Mouse (Mus musculus) brown adipose tissue, adult 24 weeks (tissue): ENCODE data around the gene Rd3. TPM values are rescaled to one million over a fixed set of nuclear protein-coding genes. Genes with fewer than 3 reads are reported as not detected.

ENCODE experiments used
- H3K27ac ChIP-seq: fragments of 200-500 bp; replicated peaks from 2 replicates; pipeline ENCODE4 v1.5.1; 2012; ENCODE audit warnings: low read depth, mild to moderate bottlenecking, low read length
- H3K4me1 ChIP-seq: fragments of 200-500 bp; 2 replicates; pipeline ENCODE4 v1.6.1; 2012; ENCODE audit warnings: low read length, mixed read lengths; ENCODE audit not compliant: control insufficient read depth, insufficient read depth, insufficient read length
- H3K4me3 ChIP-seq: fragments of 200-500 bp; 2 replicates; pipeline ENCODE4 v1.5.1; 2012; ENCODE audit warnings: low read depth, mild to moderate bottlenecking, low read length, moderate library complexity; ENCODE audit not compliant: insufficient read depth
- polyA plus RNA-seq: library from polyadenylated mRNA; stranded (reverse); fragments of >200 nt; gene quantifications from 2 replicates; pipeline ENCODE4 v1.2.4, GENCODE M21; 2012; ENCODE audit not compliant: missing spikeins, insufficient read depth, insufficient read length

Rd3 gene
- polyA plus RNA-seq, result not detected in 2 replicates

DNA sequence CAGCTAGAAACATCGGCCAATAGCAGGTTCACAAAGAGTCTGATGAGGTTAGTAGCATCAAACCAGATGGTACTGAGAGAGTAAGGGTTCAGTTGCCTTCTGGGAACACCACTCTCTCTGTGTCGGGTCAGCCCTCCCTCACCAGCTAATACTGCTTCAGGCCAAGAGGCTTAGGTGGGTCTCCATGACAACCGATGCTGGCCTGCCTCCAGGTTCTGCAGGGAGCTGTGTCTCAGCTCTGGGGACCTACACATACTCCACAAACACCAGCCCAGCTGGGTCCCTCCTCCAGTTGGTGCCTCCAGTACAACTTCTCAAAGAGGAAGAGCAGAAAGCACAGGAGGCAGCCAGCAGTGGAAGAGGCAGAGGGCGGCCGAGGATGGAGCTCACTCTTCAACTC, at the start of gene Rd3:
TSS of gene Rd3 (plus strand) at position 184 of the 400 bp plus-strand sequence.
- no peak within 1 kb of the TSS for H3K27ac ChIP-seq
- no peak within 1 kb of the TSS for H3K4me3 ChIP-seq
- H3K4me1 ChIP-seq, result no peaks in the 10 kb centered on the region

DNA sequence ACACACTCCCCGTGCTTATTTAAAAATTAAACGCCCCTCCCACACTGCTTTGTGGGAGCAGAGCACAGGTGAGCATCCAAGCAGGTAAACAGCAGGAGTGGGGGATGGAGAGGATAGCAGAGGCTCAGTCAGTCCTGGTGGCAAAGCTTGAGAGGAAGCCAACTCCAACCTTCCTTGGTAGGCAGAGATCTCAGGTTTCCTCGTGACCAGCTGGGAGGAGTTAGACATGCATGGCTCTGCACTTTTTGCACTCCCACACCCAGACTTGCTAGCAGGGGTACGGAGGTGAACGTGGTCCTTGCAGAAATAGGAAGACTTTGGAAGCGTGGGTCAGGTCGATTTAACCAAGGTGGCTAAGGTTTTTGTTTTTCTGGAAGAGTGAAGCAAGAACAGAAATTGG, 48.8 kb upstream of the Rd3 start:
- H3K4me1 ChIP-seq, result peaks cover 6% of the 10 kb centered on the region; the same call in 1 of the 2 replicates
- no peak overlapping the region for H3K4me3 ChIP-seq
- H3K27ac ChIP-seq, result no peak overlapping the region

- Histone ChIP-seq H3K4me3 (no peak overlapping the region), H3K4me1 (peaks cover 6% of the 10 kb centered on the region; the same call in 1 of the 2 replicates), H3K27ac (no peak overlapping the region)
Observed at GRCm38 (mm10) chr1:191929065-191929464, 48.1 kb upstream of the Rd3 start.

GRCm38 (mm10) chr1:191929897-191930524, 47.2 kb upstream of the Rd3 start:
- H3K4me1 ChIP-seq, result peaks cover 6% of the 10 kb centered on the region; the same call in 1 of the 2 replicates
- no peak overlapping the region for H3K27ac ChIP-seq
- no peak overlapping the region for H3K4me3 ChIP-seq

DNA sequence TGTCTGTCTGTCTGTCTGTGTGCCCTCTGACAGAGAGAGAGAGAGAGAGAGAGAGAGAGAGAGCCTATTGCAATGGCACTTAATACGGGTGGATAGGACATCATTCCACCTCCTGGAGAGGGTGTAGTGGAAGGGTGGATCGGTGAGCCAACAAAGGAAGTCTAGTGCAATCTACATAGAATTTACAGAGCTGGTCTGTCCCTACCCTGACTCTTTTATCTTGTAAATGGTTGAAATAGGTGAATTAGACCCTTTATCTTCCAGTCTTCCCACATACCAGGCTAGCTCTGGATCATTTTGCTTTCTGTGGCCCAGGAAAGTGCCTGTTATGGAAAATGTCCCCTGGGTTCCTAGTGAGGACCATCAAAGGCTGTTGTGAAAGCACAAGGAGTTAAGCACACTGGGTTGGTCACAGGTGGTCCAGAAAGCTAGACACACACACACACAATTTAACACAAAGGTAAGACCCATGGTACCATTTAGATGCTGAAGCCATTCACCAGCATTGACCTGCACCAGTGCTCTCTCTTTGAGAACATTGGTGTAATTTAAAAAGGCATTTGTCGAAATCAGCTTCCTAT, 46.6 kb upstream of the Rd3 start:
- H3K4me1 ChIP-seq, result peaks cover 6% of the 10 kb centered on the region; the same call in 1 of the 2 replicates
- no peak overlapping the region for H3K4me3 ChIP-seq
- no peak overlapping the region for H3K27ac ChIP-seq

- H3K4me1 ChIP-seq, result peaks cover 6% of the 10 kb centered on the region; the same call in 1 of the 2 replicates
- no peak overlapping the region for H3K27ac ChIP-seq
- no peak overlapping the region for H3K4me3 ChIP-seq
Observed at GRCm38 (mm10) chr1:191932286-191932985, 44.7 kb upstream of the Rd3 start.

GRCm38 (mm10) chr1:191932986-191933632, 44.1 kb upstream of the Rd3 start:
- H3K27ac ChIP-seq, result no peak overlapping the region
- no peak overlapping the region for H3K4me3 ChIP-seq
- peaks cover 6% of the 10 kb centered on the region; the same call in 1 of the 2 replicates for H3K4me1 ChIP-seq

DNA sequence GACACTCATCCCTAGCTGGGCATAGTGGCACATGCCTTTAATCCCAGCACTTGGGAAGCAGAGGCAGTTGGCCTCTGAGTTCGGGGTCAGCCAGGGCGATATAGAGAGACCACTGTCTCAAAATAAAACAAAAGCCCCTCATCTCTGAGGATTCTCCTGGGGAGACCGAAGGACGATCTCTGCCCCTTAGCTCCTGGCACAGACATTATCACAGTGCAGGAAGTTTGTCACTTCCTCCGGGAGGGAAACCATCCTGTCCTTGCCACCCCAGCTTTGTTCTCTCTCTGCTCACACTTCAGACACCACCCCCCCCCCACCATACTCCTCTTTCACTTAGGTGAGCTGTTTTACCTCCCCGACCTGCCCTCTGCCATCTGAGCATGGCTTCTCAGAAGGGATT, 33.5 kb upstream of the Rd3 start:
- H3K4me1 ChIP-seq, result peaks cover 26% of the 10 kb centered on the region
- H3K27ac ChIP-seq, result no peak overlapping the region
- H3K4me3 ChIP-seq, result no peak overlapping the region

GRCm38 (mm10) chr1:191945341-191945740, 31.8 kb upstream of the Rd3 start:
- H3K4me3 ChIP-seq, result no peak overlapping the region
- H3K4me1 ChIP-seq, result peaks cover 28% of the 10 kb centered on the region
- peak overlapping the region; percentile 70 for H3K27ac ChIP-seq

GRCm38 (mm10) chr1:191945756-191946155, 31.4 kb upstream of the Rd3 start:
- peak overlapping the region; percentile 70 for H3K27ac ChIP-seq

DNA sequence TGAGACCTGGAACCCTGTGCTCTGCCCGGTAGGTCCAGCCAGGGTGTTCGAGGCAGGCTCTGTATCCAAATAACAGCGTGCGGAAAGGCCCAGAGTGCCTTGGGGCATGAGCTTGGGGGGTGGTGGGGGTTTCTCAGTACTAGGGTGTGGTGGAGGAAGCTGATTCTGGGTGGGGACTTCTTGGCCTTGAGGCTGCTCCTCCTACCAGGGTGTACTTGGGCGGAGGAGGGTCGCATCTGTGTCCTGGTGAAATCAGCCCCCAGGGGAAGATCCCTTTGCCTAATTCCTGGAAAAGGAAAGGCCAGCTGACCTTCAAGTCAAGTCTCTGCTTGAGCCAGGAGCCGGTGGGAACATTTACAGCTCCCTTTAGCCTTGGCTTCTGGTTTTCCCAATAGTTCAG, 30.9 kb upstream of the Rd3 start:
- H3K4me3 ChIP-seq, result no peak overlapping the region
- peak overlapping the region; percentile 70 for H3K27ac ChIP-seq

More at GRCm38 (mm10) chr1:191945756-191946155, 31.4 kb upstream of the Rd3 start:
- Histone ChIP-seq H3K4me3 (no peak overlapping the region), H3K4me1 (peaks cover 28% of the 10 kb centered on the region)

GRCm38 (mm10) chr1:191946835-191947234, 30.3 kb upstream of the Rd3 start:
- Histone ChIP-seq H3K27ac (peak overlapping the region; percentile 50), H3K4me3 (no peak overlapping the region), H3K4me1 (peaks cover 28% of the 10 kb centered on the region)

More for the DNA sequence above, 30.9 kb upstream of the Rd3 start:
- H3K4me1 ChIP-seq, result peaks cover 28% of the 10 kb centered on the region

DNA sequence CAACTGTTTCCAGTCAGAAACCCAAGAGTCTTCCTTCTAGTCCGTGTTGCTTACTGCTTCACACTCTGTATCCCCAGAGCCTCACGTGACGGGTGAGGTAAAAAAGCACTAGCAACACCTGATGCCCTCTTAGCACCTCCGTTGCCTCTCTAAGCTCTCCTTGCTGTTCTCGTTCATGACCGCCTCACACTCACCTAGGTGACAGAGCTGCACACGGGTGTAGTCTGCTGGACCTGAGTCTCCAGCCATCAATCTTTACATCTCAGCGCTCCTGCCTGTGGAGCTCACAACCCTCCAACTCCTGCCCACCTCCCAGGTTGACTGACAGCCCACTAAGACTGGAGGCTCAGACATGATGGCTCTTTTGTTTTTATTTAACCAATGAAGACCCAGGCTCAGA, 29.4 kb upstream of the Rd3 start:
- H3K4me3 ChIP-seq, result no peak overlapping the region
- no peak overlapping the region for H3K27ac ChIP-seq
- peaks cover 28% of the 10 kb centered on the region for H3K4me1 ChIP-seq

DNA sequence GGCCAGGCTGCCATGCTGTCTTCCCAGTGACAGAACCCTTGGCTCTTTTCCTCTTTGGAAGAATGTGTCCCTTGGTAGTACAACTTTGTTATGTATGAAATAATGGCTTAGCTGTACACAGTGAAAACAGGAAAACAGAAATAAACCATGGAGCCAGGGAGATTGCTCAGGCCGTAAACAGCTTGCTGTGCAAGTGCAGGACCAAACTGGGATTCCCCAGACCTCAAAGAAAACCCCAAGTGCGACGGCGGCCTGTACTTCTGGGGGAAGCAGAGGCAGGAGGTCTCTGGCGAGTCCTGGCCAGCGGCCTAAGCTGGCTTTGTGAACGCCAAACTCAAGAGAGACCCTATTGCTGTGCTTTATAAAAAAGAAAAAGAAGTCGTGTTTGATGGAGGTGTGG, 28.6 kb upstream of the Rd3 start:
- no peak overlapping the region for H3K4me3 ChIP-seq
- H3K4me1 ChIP-seq, result peaks cover 25% of the 10 kb centered on the region
- H3K27ac ChIP-seq, result no peak overlapping the region

- Histone ChIP-seq H3K27ac (no peak overlapping the region), H3K4me1 (peaks cover 23% of the 10 kb centered on the region), H3K4me3 (no peak overlapping the region)
Observed at GRCm38 (mm10) chr1:191950611-191951010, 26.6 kb upstream of the Rd3 start.
